Mouse (Mus musculus): ENCODE data around the gene Doc2a.

Doc2a gene

DNA sequence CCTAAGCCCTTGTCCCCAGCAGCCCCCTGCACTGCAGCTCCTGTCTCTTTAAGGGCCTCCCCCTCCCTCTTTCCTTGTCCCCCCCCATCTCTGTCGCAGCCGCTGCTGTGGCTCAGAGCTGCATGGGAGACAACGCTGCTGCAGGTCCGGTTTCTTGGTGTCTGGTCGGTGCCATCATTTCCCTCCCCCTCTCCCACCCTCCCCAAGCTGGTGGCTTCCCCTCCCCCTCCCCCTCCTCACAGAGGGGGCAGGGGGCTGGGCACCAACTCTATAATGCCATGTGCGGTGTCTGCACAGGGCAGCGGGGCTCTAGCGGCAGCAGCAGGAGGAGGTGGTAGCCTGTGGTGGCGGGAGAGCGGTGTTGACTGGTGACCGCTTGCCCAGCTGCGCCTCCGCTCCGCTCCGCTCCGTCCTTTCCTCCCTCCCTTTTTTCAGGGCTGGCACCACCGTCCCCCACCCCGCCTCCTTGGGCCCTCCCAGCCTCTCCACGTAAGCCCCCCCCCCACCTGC lies 24.0 kb upstream of the Doc2a start:
- no peak for DNase-seq (ENCODE audit: extremely low spot score, low read depth, low spot score)

DNA sequence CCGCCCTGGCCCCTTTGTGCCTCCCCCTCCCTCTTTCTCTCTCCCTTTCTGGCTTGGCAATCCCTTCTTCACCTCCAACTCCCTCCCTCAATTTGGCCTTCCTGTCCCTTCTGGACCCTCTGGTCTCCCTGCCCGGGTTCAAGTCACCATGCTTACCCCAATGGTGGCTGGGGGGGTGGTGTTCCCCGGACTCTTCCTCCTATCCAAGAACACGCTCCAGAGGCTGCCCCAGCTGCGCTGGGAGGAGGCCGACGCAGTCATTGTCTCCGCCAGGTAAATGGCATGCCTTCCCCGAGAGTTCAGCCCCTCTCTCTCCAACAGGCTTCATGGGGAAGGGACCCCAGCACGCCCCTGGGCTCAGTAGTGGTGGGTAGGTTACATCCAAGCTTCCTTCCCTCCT lies 23.3 kb upstream of the Doc2a start:
- no peak for DNase-seq (ENCODE audit: extremely low spot score, low read depth, low spot score)

DNA sequence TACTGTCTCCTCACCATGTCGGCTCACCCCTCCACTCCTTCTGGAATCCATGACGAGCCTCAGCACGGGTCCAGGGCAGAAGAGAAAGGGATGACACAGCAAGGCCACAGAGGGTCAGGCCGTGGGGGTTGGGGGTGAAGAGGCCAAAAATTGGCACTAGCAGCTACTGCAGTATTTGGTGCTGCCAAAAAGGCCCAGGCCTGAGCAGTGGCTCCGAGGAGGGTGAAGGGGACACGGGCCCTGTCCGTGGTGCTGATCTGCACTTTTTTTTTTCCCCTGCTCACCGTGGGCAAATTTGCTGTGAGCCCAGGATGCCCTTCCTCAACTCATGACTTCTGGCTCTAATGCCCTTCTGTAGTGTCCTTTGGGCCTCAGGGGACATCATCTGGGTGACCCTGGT lies 21.8 kb upstream of the Doc2a start:
- DNase-seq (ENCODE audit: extremely low spot score, low read depth, low spot score), result no peak

DNA sequence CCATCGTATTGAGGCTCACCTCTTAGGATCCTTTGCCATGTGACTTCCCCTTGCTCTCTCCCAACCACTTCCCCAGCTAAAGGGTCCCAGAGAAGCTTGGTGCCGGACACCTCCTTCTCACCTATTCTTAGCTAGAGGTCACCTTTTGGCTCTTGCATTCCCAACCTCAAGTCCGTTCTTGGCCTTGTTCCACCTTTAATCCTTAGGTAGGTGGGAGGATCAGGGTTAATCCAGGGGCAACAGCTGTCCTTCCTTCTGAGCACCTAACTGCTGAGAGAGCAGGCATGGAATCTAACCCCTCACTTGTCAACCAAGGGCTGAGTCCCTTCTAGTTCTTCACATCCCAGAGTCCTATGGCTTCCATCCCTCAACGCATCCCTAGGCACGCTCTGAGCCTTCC lies 21.3 kb upstream of the Doc2a start:
- DNase-seq (ENCODE audit: extremely low spot score, low read depth, low spot score), result no peak

DNA sequence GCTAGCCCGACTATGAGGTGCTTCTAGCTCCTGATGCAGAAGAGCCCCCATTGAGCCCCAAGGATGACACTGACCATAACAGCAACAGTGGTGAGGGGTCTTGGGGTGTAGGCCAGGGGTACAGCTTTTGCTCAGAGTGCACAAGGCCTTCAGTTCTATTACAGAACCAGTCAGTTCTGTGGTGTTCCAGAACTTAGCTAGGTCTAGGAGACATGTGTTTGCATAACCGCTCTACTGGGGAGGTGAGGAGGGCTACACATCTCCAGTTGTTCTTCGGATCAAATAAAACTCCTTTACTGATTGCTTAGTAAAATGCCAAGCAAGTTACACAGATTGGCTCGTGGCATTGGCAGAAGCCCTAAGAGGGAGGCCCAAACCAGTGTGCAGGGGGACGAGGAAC lies 15.7 kb upstream of the Doc2a start, which contains the start of gene 4930451I11Rik:
TSS of gene 4930451I11Rik (minus strand) at position 101 of the 400 bp plus-strand sequence.
- DNase-seq (ENCODE audit: extremely low spot score, low read depth, low spot score), result no peak

DNA sequence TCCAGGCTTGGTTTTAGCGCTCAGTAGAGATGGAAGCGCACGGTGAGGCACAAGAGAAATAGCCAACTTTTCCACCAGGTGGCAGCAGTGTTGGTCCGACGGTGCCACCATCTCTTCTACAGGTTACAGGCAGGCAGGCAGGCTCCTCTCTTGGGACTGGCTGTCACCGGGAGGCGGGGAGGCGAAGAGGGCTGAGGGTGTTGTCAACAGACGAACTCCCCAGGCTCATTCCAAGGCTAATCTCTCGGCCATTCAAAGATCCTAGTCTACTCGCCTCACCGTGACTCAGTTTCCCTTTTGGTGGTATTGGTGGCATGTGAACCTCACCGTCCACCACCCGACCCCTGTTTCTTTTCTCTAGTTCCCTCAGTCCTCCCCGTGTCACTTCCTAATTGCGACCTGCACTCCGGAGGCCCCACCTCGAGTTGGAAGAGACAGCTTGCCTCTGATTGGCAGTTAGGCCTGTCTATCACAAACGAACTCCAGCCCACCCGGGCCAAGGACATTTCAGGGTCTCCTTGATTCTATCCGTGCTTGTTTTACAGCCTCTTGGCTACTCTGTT lies 15.1 kb upstream of the Doc2a start:
- DNase-seq (ENCODE audit: extremely low spot score, low read depth, low spot score), result peak; percentile 57

DNA sequence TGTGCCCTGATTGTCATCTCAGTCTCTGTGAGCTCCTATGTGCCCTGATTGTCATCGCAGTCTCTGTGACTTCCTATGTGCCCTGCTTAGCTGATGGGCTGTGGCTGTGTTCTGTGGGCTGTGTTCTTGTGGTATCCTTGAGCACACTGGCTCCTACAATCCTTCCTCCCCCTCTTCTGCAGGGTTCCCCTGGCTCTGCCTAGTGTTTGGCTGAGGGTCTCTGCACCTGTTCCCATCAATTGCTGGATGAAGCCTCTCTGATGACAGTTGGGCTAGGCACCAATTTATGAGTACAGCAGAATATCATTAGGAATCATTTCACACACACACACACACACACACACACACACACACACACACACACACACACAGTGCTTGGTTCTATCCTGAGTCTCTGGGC lies 13.9 kb upstream of the Doc2a start:
- DNase-seq (ENCODE audit: extremely low spot score, low read depth, low spot score), result no peak

DNA sequence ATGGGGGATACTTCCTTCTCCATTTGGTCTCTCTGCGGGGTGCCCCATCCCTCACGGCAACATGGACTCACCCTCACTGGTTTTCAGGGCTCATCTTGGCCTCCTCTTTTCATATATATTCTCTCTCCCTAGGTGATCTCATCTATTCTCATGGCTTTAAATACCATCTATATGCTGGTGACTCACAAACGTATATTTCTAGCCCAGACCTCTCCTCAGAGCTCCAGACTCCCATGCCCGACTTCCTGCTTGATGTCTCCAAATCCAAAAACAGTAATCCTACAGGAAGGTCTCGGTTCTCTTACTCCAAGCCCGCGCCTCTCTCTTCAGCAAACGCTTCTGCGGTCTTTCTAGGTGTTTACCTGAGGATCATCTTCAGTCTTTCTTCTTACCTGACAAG lies 3.9 kb upstream of the Doc2a start:
- no peak for DNase-seq (ENCODE audit: extremely low spot score, low read depth, low spot score)

DNA sequence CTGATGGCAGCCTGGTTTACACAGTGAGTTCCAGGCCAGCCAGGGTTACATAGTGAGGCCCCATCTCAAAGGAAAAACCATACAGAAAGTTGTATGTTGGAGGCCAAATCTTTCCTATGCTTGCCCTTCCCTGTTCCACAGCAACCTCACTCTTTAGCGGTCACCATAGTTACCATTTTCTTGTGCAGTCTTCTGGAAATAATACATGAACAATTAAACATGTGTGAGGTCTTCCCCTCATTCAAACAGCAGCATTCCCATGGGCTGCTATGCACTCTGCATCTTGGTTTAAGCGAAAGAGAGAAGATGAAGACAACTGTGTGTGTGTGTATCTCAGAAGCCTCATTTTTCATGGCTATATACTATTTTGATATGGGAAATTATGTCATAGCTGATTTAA lies 1.7 kb upstream of the Doc2a start:
- no peak for DNase-seq (ENCODE audit: extremely low spot score, low read depth, low spot score)

DNA sequence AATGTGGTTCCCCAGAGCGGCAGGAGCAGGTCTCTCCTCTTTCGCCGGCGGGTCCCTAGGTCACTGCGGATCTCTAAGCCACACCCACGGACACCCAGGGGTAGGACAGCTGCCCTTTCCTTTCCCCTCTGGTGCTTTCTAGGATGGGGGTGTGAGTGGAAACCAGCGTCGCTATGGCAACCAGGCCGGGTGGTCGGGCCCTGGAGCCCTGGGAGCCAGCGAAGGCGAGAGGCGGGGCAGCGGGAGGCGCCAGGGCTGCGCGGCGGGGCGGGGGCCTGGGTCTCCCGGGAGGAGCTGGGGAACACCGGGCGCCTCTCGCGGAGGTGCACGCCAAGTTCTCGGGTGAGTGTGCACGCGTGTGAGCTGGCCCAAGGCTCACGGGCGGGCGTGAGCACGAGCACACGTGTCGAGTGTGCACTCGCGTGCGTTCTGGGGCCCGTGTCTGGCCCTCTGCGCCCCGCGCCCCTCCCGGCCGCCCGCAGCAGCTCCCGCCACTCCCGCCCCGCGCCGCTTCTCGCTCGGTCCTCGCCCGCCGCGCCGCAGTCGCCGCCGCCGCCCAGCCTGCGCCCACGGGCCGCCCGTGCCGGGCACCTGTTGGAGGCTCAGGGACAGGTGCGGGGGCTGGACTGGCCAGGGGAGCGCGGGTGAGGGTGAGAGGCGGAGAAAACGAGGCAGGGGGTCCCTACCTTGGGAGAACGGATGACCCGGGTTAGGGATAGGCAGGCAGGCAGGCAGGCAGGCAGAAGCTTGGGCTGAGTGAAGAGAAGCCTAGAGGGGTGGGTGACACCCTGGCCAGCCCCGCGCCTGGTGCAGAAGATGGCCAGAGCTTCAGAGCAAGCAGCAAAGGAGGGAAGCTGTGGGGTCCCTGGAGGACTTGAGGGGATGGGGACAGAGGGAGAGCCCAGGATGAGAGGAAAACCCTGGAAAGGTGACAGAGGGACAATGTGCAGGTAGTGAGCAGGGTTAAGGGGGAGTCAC lies 494 bp downstream of the Doc2a start:
- no peak for DNase-seq (ENCODE audit: extremely low spot score, low read depth, low spot score)

DNA sequence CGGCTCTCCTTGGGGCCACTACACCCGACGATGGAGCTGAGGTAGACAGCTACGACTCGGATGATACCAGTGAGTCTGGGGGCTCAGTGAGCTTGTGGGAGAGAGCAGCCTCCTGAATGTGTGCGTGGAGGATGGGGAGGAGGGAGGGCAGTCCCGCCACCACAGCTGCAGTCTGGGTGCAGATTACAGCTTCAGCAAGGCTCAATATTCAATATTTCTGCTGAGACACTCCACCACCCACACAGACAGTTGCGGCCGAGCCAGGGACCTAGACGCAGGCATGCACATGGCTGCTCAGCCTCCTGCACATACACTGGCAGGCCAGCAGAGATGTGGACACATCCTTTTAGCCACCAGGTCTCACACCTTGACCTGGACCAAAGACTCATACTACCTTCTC lies 1.6 kb downstream of the Doc2a start:
- no peak for DNase-seq (ENCODE audit: extremely low spot score, low read depth, low spot score)

DNA sequence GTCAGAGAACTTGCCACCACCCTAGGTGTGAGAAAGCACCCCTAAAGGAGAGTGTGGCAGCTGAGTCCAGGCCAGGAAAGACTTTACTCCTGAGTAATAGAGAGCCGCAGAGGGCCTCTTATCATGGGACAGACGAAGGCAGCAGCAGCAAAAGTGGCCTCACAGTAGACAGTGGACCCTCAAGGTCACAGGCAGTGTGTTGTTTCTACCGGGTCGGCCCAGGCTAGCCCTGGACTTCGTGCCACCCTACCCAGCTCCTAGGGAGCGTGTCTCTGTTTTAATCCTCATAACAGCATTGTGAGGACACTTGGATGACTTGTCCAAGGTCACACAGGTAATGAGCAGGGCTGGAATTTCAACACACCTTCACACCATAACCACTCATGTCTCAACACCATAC lies 2.9 kb downstream of the Doc2a start:
- DNase-seq (ENCODE audit: extremely low spot score, low read depth, low spot score), result no peak

DNA sequence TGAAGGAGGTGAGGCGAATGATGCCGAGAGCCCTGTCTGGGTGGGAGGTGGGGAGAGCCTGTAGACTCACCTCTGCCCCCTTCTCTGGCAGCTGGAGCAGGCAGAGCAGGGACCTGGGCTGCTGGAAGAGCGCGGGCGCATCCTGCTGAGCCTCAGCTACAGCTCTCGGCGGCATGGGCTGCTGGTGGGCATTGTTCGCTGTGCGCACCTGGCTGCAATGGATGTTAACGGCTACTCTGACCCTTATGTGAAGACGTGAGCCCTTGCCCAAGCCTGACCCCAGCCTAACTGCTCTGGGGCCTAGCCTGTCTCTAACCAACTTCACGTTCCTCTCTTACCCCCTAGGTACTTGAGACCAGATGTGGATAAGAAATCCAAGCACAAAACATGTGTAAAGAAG lies 4.0 kb downstream of the Doc2a start:
- no peak for DNase-seq (ENCODE audit: extremely low spot score, low read depth, low spot score)

DNA sequence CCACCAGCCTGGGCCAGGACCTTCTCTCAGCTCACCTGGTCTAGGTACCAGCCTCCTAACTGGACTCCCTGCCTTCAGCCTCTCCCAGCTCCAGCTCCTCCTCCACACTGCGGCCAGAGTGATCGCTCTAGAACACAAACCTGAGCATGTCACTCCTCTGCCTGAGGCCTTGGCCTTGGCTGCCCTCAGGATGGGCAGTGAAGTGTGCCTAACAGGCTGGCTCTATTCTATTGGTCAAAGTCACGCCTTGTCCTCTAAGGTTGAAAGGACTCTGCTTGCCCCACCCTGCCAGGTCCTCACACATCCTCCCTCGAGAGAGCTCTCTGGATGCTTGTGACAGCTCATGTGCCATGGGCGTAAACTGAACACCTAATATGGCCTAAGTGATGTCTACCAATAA lies 6.2 kb downstream of the Doc2a start:
- no peak for DNase-seq (ENCODE audit: extremely low spot score, low read depth, low spot score)

DNA sequence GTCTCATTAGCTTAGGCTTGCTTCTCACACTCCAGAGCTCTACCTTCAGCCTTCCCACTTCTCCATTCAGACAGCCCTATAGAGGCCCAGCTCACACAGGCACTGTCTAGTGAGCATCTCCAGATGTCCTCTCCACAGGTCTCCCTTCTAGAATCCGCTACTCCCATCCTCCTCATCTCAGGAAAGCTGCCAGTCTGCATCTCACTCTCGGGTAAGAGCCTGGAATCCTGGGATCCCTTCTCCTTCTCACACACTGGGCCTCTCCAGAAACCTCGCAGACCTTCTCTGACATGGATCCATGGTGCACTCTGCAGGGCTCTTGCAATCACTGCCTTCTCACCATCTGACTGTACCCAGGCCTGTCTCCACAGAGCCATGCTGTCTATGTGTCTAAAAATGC lies 8.4 kb downstream of the Doc2a start:
- no peak for DNase-seq (ENCODE audit: extremely low spot score, low read depth, low spot score)

DNA sequence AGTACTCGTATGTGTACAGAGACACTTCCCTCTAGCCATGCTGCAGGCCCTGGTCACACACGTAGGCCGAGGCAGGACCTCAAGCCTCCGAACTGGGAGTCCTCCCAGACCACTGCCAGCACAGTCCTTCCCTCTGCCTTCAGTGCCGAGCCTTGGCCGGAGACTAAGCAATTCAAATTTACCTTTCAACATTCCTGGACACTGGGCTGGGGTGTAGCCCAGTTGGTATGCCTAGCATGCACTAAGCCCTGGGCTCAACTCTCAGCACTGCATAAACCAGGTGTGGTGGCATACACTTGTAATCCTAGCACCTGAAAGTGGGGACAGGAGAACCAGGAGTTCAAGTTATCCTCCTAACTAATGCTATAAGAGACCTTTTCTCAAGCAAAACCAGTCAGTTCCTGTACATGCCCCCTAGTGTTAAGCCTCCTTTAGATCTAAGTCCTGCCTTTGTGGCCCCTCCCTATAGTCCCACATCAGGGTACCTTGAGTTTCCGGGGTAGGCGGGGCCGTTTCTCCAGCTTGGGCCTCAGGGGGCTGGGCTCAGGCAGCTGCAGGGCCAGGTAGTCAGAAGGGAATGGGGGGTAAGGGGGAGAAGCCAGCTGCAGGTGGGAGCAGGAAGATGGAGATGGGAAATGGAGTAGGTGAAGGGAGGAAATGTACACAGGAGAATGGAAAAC lies 9.7 kb downstream of the Doc2a start:
- no peak for DNase-seq (ENCODE audit: extremely low spot score, low read depth, low spot score)

DNA sequence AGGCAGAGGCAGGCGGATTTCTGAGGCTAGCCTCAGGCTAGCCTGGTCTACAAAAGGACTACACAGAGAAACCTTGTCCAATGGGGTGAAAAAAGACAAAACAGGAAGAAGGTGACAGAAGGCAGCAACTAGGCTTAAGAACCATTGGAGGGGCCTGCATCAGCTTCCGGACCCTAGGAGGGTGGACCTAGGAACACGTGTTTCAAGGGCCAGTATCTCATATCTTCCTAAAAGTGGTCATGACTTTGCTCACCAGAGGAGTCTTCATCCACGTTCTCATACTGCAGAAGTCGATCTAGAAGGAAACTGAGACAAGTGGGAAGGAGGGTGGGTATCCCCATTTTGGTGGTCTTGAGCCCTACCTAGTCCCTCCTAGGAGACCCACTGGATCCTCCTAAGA lies 13.8 kb downstream of the Doc2a start:
- DNase-seq (ENCODE audit: extremely low spot score, low read depth, low spot score), result no peak

DNA sequence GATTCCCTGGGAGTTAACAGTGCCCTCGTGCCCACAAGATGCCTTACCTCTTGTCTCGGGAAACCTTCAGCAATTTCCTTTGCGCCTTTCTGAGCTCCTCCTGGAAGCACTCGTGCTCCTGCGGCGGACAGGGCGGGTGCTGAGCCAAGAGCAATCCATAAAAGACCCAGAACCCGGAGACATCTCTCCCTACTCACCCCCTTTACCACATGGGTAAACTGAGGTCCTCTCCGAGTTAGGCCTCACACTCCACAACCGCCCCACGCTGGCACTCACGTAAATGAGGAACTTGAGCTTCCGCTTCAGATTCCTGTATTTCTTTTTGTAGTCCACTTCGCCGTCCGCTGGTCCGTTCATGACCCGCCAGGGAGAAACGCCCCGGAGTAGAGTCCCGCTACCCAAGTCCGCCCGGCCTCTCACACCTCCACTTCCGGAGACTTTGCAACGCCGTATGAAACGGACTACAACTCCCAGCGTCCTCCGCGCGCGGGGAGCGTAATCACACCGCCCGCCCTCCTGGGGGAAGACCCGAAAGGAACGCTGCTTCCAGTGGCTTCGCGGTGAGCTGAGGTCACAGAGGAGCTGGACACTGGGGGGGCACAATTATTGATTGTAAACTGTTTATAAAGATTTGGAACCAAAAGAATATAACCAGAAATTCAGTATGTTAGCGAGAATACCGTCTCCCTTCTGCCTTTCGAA lies 14.4 kb downstream of the Doc2a start, which contains the start of gene Hirip3:
TSS of gene Hirip3 (plus strand) at position 544 of the 702 bp plus-strand sequence.
- peak; percentile 83 for DNase-seq (ENCODE audit: extremely low spot score, low read depth, low spot score)

DNA sequence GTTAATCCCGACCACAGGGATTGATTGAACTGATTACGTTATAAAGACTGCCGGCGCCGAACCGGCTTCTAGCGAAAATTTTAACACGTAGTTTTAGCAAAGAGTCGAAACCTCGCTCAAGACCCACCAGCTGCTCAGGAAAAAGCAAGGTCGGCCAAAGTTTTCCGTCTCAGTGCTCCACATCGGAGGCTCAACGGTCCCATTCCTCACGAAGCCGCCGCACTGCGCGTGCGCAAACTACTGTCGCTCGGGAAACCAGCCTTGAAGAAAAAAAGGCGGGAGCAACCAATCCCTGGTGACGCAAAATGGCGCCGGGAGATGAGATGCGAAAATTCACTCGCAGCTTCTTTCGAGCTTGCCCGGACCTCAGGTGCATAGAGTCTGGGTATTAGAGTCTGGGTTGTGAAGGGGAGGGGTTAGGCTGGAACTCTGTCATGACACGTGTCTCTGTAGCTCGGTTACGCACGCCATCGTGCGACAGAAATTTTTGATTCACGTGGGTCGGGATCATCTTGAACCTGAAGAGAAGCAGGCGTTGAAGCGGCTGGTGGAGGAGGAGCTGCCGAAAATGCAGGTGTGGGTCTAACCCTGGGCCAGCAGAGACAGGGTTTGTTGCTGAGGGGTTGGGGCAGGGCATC lies 15.1 kb downstream of the Doc2a start, which contains the start of gene Ino80e:
TSS of gene Ino80e (minus strand) at position 231 of the 638 bp plus-strand sequence.
- DNase-seq (ENCODE audit: extremely low spot score, low read depth, low spot score), result peak; percentile 96

DNA sequence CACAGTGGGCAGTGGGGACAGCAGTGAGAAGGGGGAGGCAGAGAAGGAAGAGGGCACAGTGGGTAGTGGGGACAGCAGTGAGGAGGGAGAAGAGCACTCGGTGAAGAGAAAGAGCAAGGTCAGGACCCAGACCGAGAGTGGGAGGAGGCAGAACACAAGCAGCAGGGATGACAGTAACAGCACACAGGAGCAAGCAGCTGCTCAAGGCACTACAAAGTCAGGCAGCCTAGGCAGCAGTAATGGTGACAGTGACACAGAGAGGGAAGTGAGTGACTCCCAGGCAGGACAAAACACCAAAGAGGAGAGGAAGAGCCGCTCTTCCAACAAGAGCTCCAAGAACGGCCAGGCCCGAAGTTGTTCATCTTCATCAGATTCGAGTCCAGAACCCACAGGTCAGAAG lies 16.6 kb downstream of the Doc2a start:
- no peak for DNase-seq (ENCODE audit: extremely low spot score, low read depth, low spot score)

All from hindlimb bud, embryonic 11.5 days (tissue).